Mouse (Mus musculus) G1E (cell line): ENCODE measurements at regions not wholly inside any gene's neighbourhood (a gene's known extent, or its start where the extent isn't known, plus 50 kb on each side); places are given as distances from the start of the nearest gene placed in this dataset.

Source experiments
- CTCF ChIP-seq: IDR thresholded peaks from 2 replicates; pipeline ENCODE4 v1.5.1; 2012; ENCODE audit warnings: low read depth, low read length, inconsistent platforms, mixed read lengths
- GATA1 ChIP-seq: IDR thresholded peaks from 2 replicates; pipeline ENCODE4 v1.6.1; 2012; ENCODE audit warnings: borderline replicate concordance, low read length, inconsistent platforms, mixed read lengths
- GATA2 ChIP-seq: IDR thresholded peaks from 2 replicates; pipeline ENCODE4 v1.6.1; 2012; ENCODE audit warnings: low read depth, low read length, inconsistent platforms, borderline replicate concordance
- POLR2AphosphoS5 ChIP-seq: IDR thresholded peaks from 2 replicates; pipeline ENCODE4 v1.6.1; 2012; ENCODE audit warnings: low read depth, low read length, inconsistent platforms; ENCODE audit not compliant: insufficient replicate concordance
- TAL1 ChIP-seq: conservative IDR thresholded peaks from 2 replicates; pipeline ENCODE4 v1.6.1; 2012; ENCODE audit warnings: low read depth, low read length, inconsistent platforms, mixed read lengths

- TF ChIP-seq CTCF (no peak), GATA1 (no peak), TAL1 (no peak), POLR2AphosphoS5 (no peak), GATA2 (no peak)
Measured at GRCm38 (mm10) chr3:133760221-133760620, 215.3 kb upstream of the Tet2 start.
